In genomic region chr1:158633441-158633840, GRCm38 (mm10) we compare ENCODE assay signal across 19 mouse cellular contexts.
"Had no signal": no experiment of that assay in that cellular context is flagged by ENCODE, and none has a peak within 500 bp of the region (broad histone marks: within the 10 kb centered on the region; RNA-seq: fewer than 3 reads in every experiment).

No protein-coding gene starts in this region.

- H3K36me3 ChIP-seq: midbrain, embryonic 10.5 days; midbrain, embryonic 12.5 days; neural tube, embryonic 13.5 days had no signal

- H3K9ac ChIP-seq: lung, embryonic 14.5 days; midbrain, embryonic 12.5 days; neural tube, embryonic 13.5 days; neural tube, embryonic 15.5 days had no signal

- DNase-seq: lung, adult 18-20 months; lung, embryonic 14.5 days; lung, postnatal 10 days; lung, postnatal 4 days; midbrain, embryonic 14.5 days; retina, postnatal 1 day; right cerebral cortex, adult 18-20 months; right cerebral cortex, postnatal 25 days; right cerebral cortex, postnatal 4 days; spleen, adult 18-20 months; thymus, adult 18-20 months; thymus, postnatal 14 days; thymus, postnatal 36 days had no signal

- H3K4me1 ChIP-seq: midbrain, embryonic 10.5 days; midbrain, embryonic 12.5 days; neural tube, embryonic 13.5 days; neural tube, embryonic 15.5 days had no signal

- H3K27me3 ChIP-seq: midbrain, embryonic 12.5 days; neural tube, embryonic 13.5 days; neural tube, embryonic 15.5 days had no signal

- H3K4me3 ChIP-seq: midbrain, embryonic 10.5 days; midbrain, embryonic 12.5 days; myocyte; neural tube, embryonic 13.5 days; neural tube, embryonic 15.5 days had no signal

- ATAC-seq: midbrain, embryonic 16.5 days had no signal

- H3K9me3 ChIP-seq: midbrain, embryonic 10.5 days; midbrain, embryonic 12.5 days; neural tube, embryonic 13.5 days; neural tube, embryonic 15.5 days had no signal

- H3K4me2 ChIP-seq: lung, embryonic 14.5 days; midbrain, embryonic 12.5 days; neural tube, embryonic 13.5 days; neural tube, embryonic 15.5 days had no signal

- H3K27ac ChIP-seq: midbrain, embryonic 10.5 days; midbrain, embryonic 12.5 days; neural tube, embryonic 13.5 days; neural tube, embryonic 15.5 days had no signal
